Mouse (Mus musculus) adrenal gland, adult 18-20 months (tissue): ENCODE data around the gene Dnase2b. TPM values are rescaled to one million over a fixed set of nuclear protein-coding genes. Genes with fewer than 3 reads are reported as not detected.

Experiments used
- DNase-seq, 2 experiments: peaks; one replicate each; pipeline ENCODE4 v3.0.0; 2021 to 2022; ENCODE audit warnings: low spot score in 2 of 2
- total RNA-seq, 2 experiments: library from RNA; stranded (reverse); gene quantifications; 1 replicate in 1 of 2; 2 replicates in 1 of 2; pipeline ENCODE4 v1.2.3; 2021

Dnase2b gene
- total RNA-seq, 2 experiments from 2014 or later = not detected

- DNase-seq = no peak
Measured at GRCm38 (mm10) chr3:146570939-146571338, 44.5 kb downstream of the Dnase2b start.

- DNase-seq = no peak
Measured at GRCm38 (mm10) chr3:146570148-146570782, 45.1 kb downstream of the Dnase2b start, which contains the start of gene Uox. Gene Uox (plus strand): TSS chr3:146570426.

- DNase-seq = no peak
Measured at GRCm38 (mm10) chr3:146569594-146569993, 45.8 kb downstream of the Dnase2b start.

- peak; percentile 27 to 36 for DNase-seq
Measured at GRCm38 (mm10) chr3:146567884-146568530, 47.4 kb downstream of the Dnase2b start.

GRCm38 (mm10) chr3:146567366-146567765 is 48.0 kb downstream of the Dnase2b start:
- no peak for DNase-seq

GRCm38 (mm10) chr3:146565065-146565411 is 50.4 kb downstream of the Dnase2b start:
- no peak for DNase-seq

GRCm38 (mm10) chr3:146564268-146565064 is 50.9 kb downstream of the Dnase2b start:
- DNase-seq = peak; percentile 80 to 82

- no peak for DNase-seq
Measured at GRCm38 (mm10) chr3:146562936-146563335, 52.5 kb downstream of the Dnase2b start.

- DNase-seq = no peak
Measured at GRCm38 (mm10) chr3:146557507-146557906, 57.9 kb downstream of the Dnase2b start.

- DNase-seq = no peak
Measured at GRCm38 (mm10) chr3:146556567-146556966, 58.8 kb downstream of the Dnase2b start.

GRCm38 (mm10) chr3:146554816-146555215 is 60.6 kb downstream of the Dnase2b start:
- no peak for DNase-seq

GRCm38 (mm10) chr3:146543632-146544031 is 71.8 kb downstream of the Dnase2b start:
- no peak for DNase-seq

- no peak for DNase-seq
Measured at GRCm38 (mm10) chr3:146540521-146541273, 74.7 kb downstream of the Dnase2b start.

- DNase-seq = no peak
Measured at GRCm38 (mm10) chr3:146534986-146535385, 80.4 kb downstream of the Dnase2b start.

Other genes starting within 250 kb of the Dnase2b start
- 1 to 10 TPM; 6.4 to 6.6 TPM for gene Ssx2ip, start 211.0 kb downstream of the Dnase2b start, total RNA-seq
- gene Ctbs, start 165.8 kb downstream of the Dnase2b start, total RNA-seq = 1 to 10 TPM; 5.3 to 8.2 TPM
- gene Spata1, start 115.8 kb downstream of the Dnase2b start, total RNA-seq = 1 to 10 TPM; 2.7 to 3.3 TPM
- gene Gng5, start 115.8 kb downstream of the Dnase2b start, total RNA-seq = 100 to 1,000 TPM; 264 to 272 TPM
- 10 to 100 TPM; 23.4 to 28.9 TPM for gene Rpf1, start 94.2 kb downstream of the Dnase2b start, total RNA-seq
- gene Uox, start 45.2 kb downstream of the Dnase2b start, total RNA-seq = under 1 TPM in 1 of 2 experiments, not detected in 1; 0.53 TPM
- gene 4930503B20Rik, start 35.7 kb upstream of the Dnase2b start, total RNA-seq = not detected
- gene Samd13, start 70.0 kb upstream of the Dnase2b start, total RNA-seq = under 1 TPM in 1 of 2 experiments, not detected in 1; 0.58 TPM
- gene Prkacb, start 197.4 kb upstream of the Dnase2b start, total RNA-seq = 100 to 1,000 TPM in 1 of 2 experiments, 10 to 100 TPM in 1; 99.8 to 120 TPM
- gene Ttll7, start 236.8 kb upstream of the Dnase2b start, total RNA-seq = 1 to 10 TPM; 5.1 to 7.7 TPM